Mouse (Mus musculus) thymus, adult 2 months (tissue): ENCODE results near the gene Pbx2.

Experiments
- CTCF ChIP-seq: fragments of 200-500 bp; IDR thresholded peaks from 2 replicates; pipeline ENCODE4 v1.5.1; 2012; ENCODE audit warnings: mild to moderate bottlenecking, control low read depth, low read length, moderate library complexity, borderline replicate concordance; ENCODE audit not compliant: control insufficient read depth, poor library complexity, insufficient read depth; ENCODE audit errors: extremely low read depth
- POLR2A ChIP-seq: fragments of 200-500 bp; IDR thresholded peaks from 2 replicates; pipeline ENCODE4 v1.6.1; 2012; ENCODE audit warnings: mild to moderate bottlenecking, low read length, control low read depth, moderate library complexity; ENCODE audit not compliant: control insufficient read depth, poor library complexity, insufficient read depth; ENCODE audit errors: extremely low read depth

DNA sequence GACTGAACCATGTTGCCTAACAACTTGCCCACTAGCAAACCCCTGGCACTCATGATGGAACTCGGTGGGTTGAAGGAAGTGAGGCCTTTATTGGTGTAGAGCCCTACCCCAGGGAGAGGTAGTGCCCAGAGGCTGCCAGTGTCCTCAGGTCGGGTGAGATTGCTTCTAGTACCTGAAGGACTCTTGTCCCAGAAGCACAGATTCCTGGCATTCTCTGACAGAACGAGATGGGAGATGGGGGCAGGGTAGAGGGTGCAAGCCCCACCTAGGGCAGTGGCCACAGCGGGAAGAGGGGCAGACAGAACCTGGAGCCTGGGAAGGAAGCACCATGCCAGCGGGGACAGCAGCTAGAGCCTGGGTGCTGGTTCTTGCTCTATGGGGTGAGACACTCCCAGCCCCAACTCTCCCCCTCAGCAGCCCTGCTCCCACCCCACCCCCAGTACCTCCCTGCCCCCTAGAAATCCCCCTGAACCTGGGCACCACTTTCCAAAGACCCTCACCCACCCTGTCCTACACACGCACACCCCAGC, 6.6 kb downstream of the Pbx2 start, which contains the start of gene Ager:
- TF ChIP-seq POLR2A (no peak), CTCF (no peak)
